Mouse (Mus musculus) limb, embryonic 13.5 days (tissue): ENCODE results near the gene Haao. TPM values are rescaled to one million over a fixed set of nuclear protein-coding genes. Genes with fewer than 3 reads are reported as not detected.

Experiments
- ATAC-seq: fragments of 200-750 bp; cut with Nextera tagmentation; 2 replicates; pipeline ENCODE4 v1.8.0; 2017; ENCODE audit warnings: low read depth, moderate number of reproducible peaks, moderate TSS enrichment; ENCODE audit not compliant: low FRiP score
- H3K27ac ChIP-seq: fragments of 300-500 bp; sonication (generic); 2 replicates; pipeline ENCODE4 v1.5.1; 2015; ENCODE audit warnings: inconsistent platforms, mild to moderate bottlenecking, moderate library complexity
- H3K27me3 ChIP-seq: fragments of 300-500 bp; sonication (generic); 2 replicates; pipeline ENCODE4 v1.6.1; 2015; ENCODE audit warnings: mild to moderate bottlenecking, inconsistent platforms
- H3K36me3 ChIP-seq: fragments of 300-500 bp; sonication (generic); 2 replicates; pipeline ENCODE4 v1.6.1; 2015; ENCODE audit warnings: inconsistent platforms, mild to moderate bottlenecking, moderate library complexity
- H3K4me1 ChIP-seq: fragments of 300-500 bp; sonication (generic); 2 replicates; pipeline ENCODE4 v1.6.1; 2015; ENCODE audit warnings: inconsistent platforms
- H3K4me2 ChIP-seq: fragments of 300-500 bp; sonication (generic); replicated peaks from 2 replicates; pipeline ENCODE4 v1.6.1; 2015; ENCODE audit warnings: inconsistent platforms, mild to moderate bottlenecking, moderate library complexity
- H3K4me3 ChIP-seq: fragments of 300-500 bp; sonication (generic); 2 replicates; pipeline ENCODE4 v1.5.1; 2015; ENCODE audit warnings: moderate library complexity, mild to moderate bottlenecking, inconsistent platforms
- H3K9ac ChIP-seq: fragments of 300-500 bp; sonication (generic); 2 replicates; pipeline ENCODE4 v1.6.1; 2015; ENCODE audit warnings: mild to moderate bottlenecking, inconsistent platforms
- H3K9me3 ChIP-seq: fragments of 300-500 bp; sonication (generic); 2 replicates; pipeline ENCODE4 v1.6.1; 2016; ENCODE audit warnings: inconsistent platforms
- WGBS: fragments of 180-500 bp; shearing (Covaris S2); methylation state at CpG from one replicate; pipeline ENCODE4 v1.1.7; 2015; 5-methylcytosine and 5-hydroxymethylcytosine counted together
- polyA plus RNA-seq: library from polyadenylated mRNA; unstranded; fragments of >200 nt; fragmentation: Nextera tagmentation; extraction: Ambion mirVana; gene quantifications from 2 replicates; pipeline ENCODE4 v1.2.1, GENCODE M21; 2015

Haao gene
- 1.3 TPM in 2 replicates for polyA plus RNA-seq

- Histone ChIP-seq H3K4me3 (no peak within 1 kb of the TSS), H3K27me3 (no peaks in the 10 kb centered on the region), H3K4me1 (peaks cover 13% of the 10 kb centered on the region), H3K9ac (no peak within 1 kb of the TSS), H3K9me3 (no peaks in the 10 kb centered on the region), H3K4me2 (no peak within 1 kb of the TSS), H3K27ac (no peak within 1 kb of the TSS), H3K36me3 (no peaks in the 10 kb centered on the region)
- ATAC-seq, result no peak
- 70% methylated on average over 3 of the region's 3 CpGs for WGBS
These were observed at the start of gene Haao for GRCm38 (mm10) chr17:83847815-83848214. Haao (minus strand) TSS chr17:83847963.

- no peak overlapping the region for H3K4me2 ChIP-seq
- no peaks in the 10 kb centered on the region for H3K9me3 ChIP-seq
- WGBS, result 46% methylated on average over 8 of the region's 8 CpGs
- no peaks in the 10 kb centered on the region; the same call in 1 of the 2 replicates for H3K27me3 ChIP-seq
- peaks cover 48% of the 10 kb centered on the region for H3K4me1 ChIP-seq
- H3K36me3 ChIP-seq, result no peaks in the 10 kb centered on the region
- H3K27ac ChIP-seq, result peak overlapping the region; percentile 56
- H3K9ac ChIP-seq, result peak overlapping the region; percentile 21; the same call in 1 of the 2 replicates
- no peak for ATAC-seq
- no peak overlapping the region for H3K4me3 ChIP-seq
These were observed 49.6 kb upstream of the Haao start for GRCm38 (mm10) chr17:83897361-83897799.

- ATAC-seq, result peak; percentile 16; the same call in 1 of the 2 replicates
- Histone ChIP-seq H3K27ac (no peak overlapping the region; the same call in 1 of the 2 replicates), H3K4me2 (no peak overlapping the region), H3K9ac (no peak overlapping the region), H3K4me3 (no peak overlapping the region), H3K36me3 (no peaks in the 10 kb centered on the region), H3K27me3 (no peaks in the 10 kb centered on the region), H3K4me1 (peaks cover 43% of the 10 kb centered on the region), H3K9me3 (no peaks in the 10 kb centered on the region)
- WGBS, result 20% methylated on average over 10 of the region's 10 CpGs
These were observed 49.0 kb upstream of the Haao start for GRCm38 (mm10) chr17:83896723-83897122.

- 12% methylated on average over 8 of the region's 8 CpGs for WGBS
- Histone ChIP-seq H3K27ac (peak overlapping the region; percentile 83), H3K27me3 (no peaks in the 10 kb centered on the region), H3K9me3 (no peaks in the 10 kb centered on the region), H3K4me1 (peaks cover 51% of the 10 kb centered on the region), H3K4me2 (no peak overlapping the region), H3K4me3 (no peak overlapping the region), H3K9ac (no peak overlapping the region), H3K36me3 (no peaks in the 10 kb centered on the region)
- ATAC-seq, result peak; percentile 67
These were observed 47.6 kb upstream of the Haao start for GRCm38 (mm10) chr17:83895321-83895770.

GRCm38 (mm10) chr17:83893134-83893533 lies 45.4 kb upstream of the Haao start:
- no peak for ATAC-seq
- Histone ChIP-seq H3K9ac (no peak overlapping the region), H3K36me3 (no peaks in the 10 kb centered on the region), H3K27me3 (no peaks in the 10 kb centered on the region), H3K9me3 (no peaks in the 10 kb centered on the region), H3K4me2 (no peak overlapping the region), H3K4me3 (no peak overlapping the region), H3K4me1 (peaks cover 65% of the 10 kb centered on the region), H3K27ac (no peak overlapping the region)
- WGBS, result 89% methylated on average over 4 of the region's 4 CpGs

- WGBS, result 77% methylated on average over 9 of the region's 9 CpGs
- Histone ChIP-seq H3K9ac (no peak overlapping the region), H3K4me2 (no peak overlapping the region), H3K36me3 (no peaks in the 10 kb centered on the region), H3K27me3 (no peaks in the 10 kb centered on the region), H3K27ac (no peak overlapping the region), H3K9me3 (no peaks in the 10 kb centered on the region), H3K4me3 (no peak overlapping the region), H3K4me1 (peaks cover 63% of the 10 kb centered on the region)
- no peak for ATAC-seq
These were observed 44.1 kb upstream of the Haao start for GRCm38 (mm10) chr17:83891864-83892263.

- H3K4me3 ChIP-seq, result no peak overlapping the region
- no peaks in the 10 kb centered on the region for H3K27me3 ChIP-seq
- whole genome bisulfite sequencing, result 27% methylated on average over 5 of the region's 5 CpGs
- no peaks in the 10 kb centered on the region for H3K36me3 ChIP-seq
- no peaks in the 10 kb centered on the region for H3K9me3 ChIP-seq
- H3K27ac ChIP-seq, result peak overlapping the region; percentile 83
- peaks cover 57% of the 10 kb centered on the region for H3K4me1 ChIP-seq
- H3K9ac ChIP-seq, result peak overlapping the region; percentile 55; the same call in 1 of the 2 replicates
- no peak for ATAC-seq
- H3K4me2 ChIP-seq, result no peak overlapping the region; the same call in 1 of the 2 replicates
These were observed 42.6 kb upstream of the Haao start for GRCm38 (mm10) chr17:83890373-83890696.

- H3K4me2 ChIP-seq, result peak overlapping the region; percentile 12; the same call in 1 of the 2 replicates
- H3K4me3 ChIP-seq, result no peak overlapping the region
- H3K9me3 ChIP-seq, result no peaks in the 10 kb centered on the region
- no peaks in the 10 kb centered on the region for H3K27me3 ChIP-seq
- WGBS, result 15% methylated on average over 13 of the region's 13 CpGs
- peaks cover 52% of the 10 kb centered on the region for H3K4me1 ChIP-seq
- peak; percentile 45; the same call in 1 of the 2 replicates for ATAC-seq
- peak overlapping the region; percentile 83 for H3K27ac ChIP-seq
- no peaks in the 10 kb centered on the region for H3K36me3 ChIP-seq
- H3K9ac ChIP-seq, result peak overlapping the region; percentile 8; the same call in 1 of the 2 replicates
These were observed 42.1 kb upstream of the Haao start for GRCm38 (mm10) chr17:83889691-83890372.

GRCm38 (mm10) chr17:83889329-83889690 lies 41.5 kb upstream of the Haao start:
- H3K27me3 ChIP-seq, result no peaks in the 10 kb centered on the region
- WGBS, result 82% methylated on average over 5 of the region's 5 CpGs
- H3K4me3 ChIP-seq, result no peak overlapping the region
- H3K4me1 ChIP-seq, result peaks cover 51% of the 10 kb centered on the region
- H3K36me3 ChIP-seq, result no peaks in the 10 kb centered on the region
- H3K27ac ChIP-seq, result peak overlapping the region; percentile 83
- H3K9me3 ChIP-seq, result no peaks in the 10 kb centered on the region
- H3K4me2 ChIP-seq, result 0 out of 2 replicates have a peak overlapping the region, but pooled peaks have one; percentile 12
- no peak for ATAC-seq
- peak overlapping the region; percentile 8; the same call in 1 of the 2 replicates for H3K9ac ChIP-seq

GRCm38 (mm10) chr17:83887241-83887640 lies 39.5 kb upstream of the Haao start:
- no peak for ATAC-seq
- Histone ChIP-seq H3K4me3 (no peak overlapping the region), H3K27ac (no peak overlapping the region), H3K9me3 (no peaks in the 10 kb centered on the region), H3K36me3 (no peaks in the 10 kb centered on the region), H3K27me3 (no peaks in the 10 kb centered on the region), H3K4me2 (no peak overlapping the region), H3K9ac (no peak overlapping the region), H3K4me1 (peaks cover 51% of the 10 kb centered on the region)
- 85% methylated on average over 5 of the region's 5 CpGs for WGBS

GRCm38 (mm10) chr17:83886395-83886794 lies 38.6 kb upstream of the Haao start:
- H3K36me3 ChIP-seq, result no peaks in the 10 kb centered on the region
- no peaks in the 10 kb centered on the region for H3K27me3 ChIP-seq
- no peak overlapping the region for H3K9ac ChIP-seq
- H3K4me1 ChIP-seq, result peaks cover 46% of the 10 kb centered on the region
- no peak overlapping the region for H3K4me3 ChIP-seq
- H3K27ac ChIP-seq, result no peak overlapping the region
- no peak overlapping the region for H3K4me2 ChIP-seq
- ATAC-seq, result no peak
- no peaks in the 10 kb centered on the region for H3K9me3 ChIP-seq
- 68% methylated on average over 3 of the region's 3 CpGs for WGBS

- H3K9ac ChIP-seq, result no peak overlapping the region
These were observed 38.0 kb upstream of the Haao start for GRCm38 (mm10) chr17:83885750-83886149.

More at GRCm38 (mm10) chr17:83885750-83886149, 38.0 kb upstream of the Haao start:
- no peak for ATAC-seq
- Histone ChIP-seq H3K27ac (no peak overlapping the region), H3K4me1 (peaks cover 40% of the 10 kb centered on the region), H3K4me2 (no peak overlapping the region), H3K9me3 (no peaks in the 10 kb centered on the region), H3K36me3 (no peaks in the 10 kb centered on the region), H3K27me3 (no peaks in the 10 kb centered on the region), H3K4me3 (no peak overlapping the region)
- WGBS, result 71% methylated on average over 5 of the region's 5 CpGs
